Mouse (Mus musculus): ENCODE data around the gene Jmjd6.

GRCm38 (mm10) chr11:116850833-116851477, 7.7 kb upstream of the Jmjd6 start:
- TF ChIP-seq UBTF (IDR thresholded peaks at IDR 0.05; ENCODE audit: borderline replicate concordance, insufficient read depth, low read depth, low read length) = no peak
- TF ChIP-seq CTCF (IDR thresholded peaks at IDR 0.05 in 2 of 3, conservative IDR thresholded peaks at IDR 0.05 in 1 of 3; ENCODE audit: control insufficient read depth in 1 of 3, insufficient read depth in 1 of 3, low read depth in 2 of 3, low read length in 3 of 3, poor library complexity in 1 of 3, severe bottlenecking in 1 of 3) = no peak
- peak; percentile 29; the same call in 1 of the 2 replicates for TF ChIP-seq KAT2A (conservative IDR thresholded peaks at IDR 0.05; ENCODE audit: low read depth, low read length)
- TF ChIP-seq ETS1 (IDR thresholded peaks at IDR 0.05; ENCODE audit: low read depth, low read length) = peak; percentile 55; the same call in 1 of the 2 replicates
- no peak for TF ChIP-seq ELF1 (IDR thresholded peaks at IDR 0.05; ENCODE audit: low read depth, low read length)
- TF ChIP-seq JUND (IDR thresholded peaks at IDR 0.05; ENCODE audit: low read depth, low read length) = no peak
- TF ChIP-seq GABPA (IDR thresholded peaks at IDR 0.05; ENCODE audit: low read depth, low read length) = no peak
- TF ChIP-seq EP300 (IDR thresholded peaks at IDR 0.05; ENCODE audit: low read depth in 1 of 2, low read length in 2 of 2) = peak in 1 of 2 experiments; percentile 34; a peak in 1 of 4 replicates
- no peak for TF ChIP-seq POLR2AphosphoS2 (IDR thresholded peaks at IDR 0.05; ENCODE audit: low read length)
- TF ChIP-seq POLR2A (IDR thresholded peaks at IDR 0.05; ENCODE audit: control insufficient read depth in 1 of 2, insufficient read depth in 1 of 2, low read depth in 1 of 2, low read length in 2 of 2, poor library complexity in 1 of 2) = peak in 1 of 2 experiments; percentile 38; a peak in 2 of 4 replicates
- TF ChIP-seq CHD1 (IDR thresholded peaks at IDR 0.05; ENCODE audit: low read depth, low read length) = peak; percentile 88; the same call in 1 of the 2 replicates
- TF ChIP-seq POLR2AphosphoS5 (IDR thresholded peaks at IDR 0.05; ENCODE audit: borderline replicate concordance, low read depth, low read length) = no peak
- peak; percentile 71; the same call in 1 of the 2 replicates for TF ChIP-seq ZMIZ1 (IDR thresholded peaks at IDR 0.05; ENCODE audit: low read depth, low read length)
